Mouse (Mus musculus) urinary bladder, postnatal 25 days (tissue): ENCODE data around the gene Retsat.

Experiments
- DNase-seq: peaks from one replicate; pipeline ENCODE4 v3.0.0; 2022; ENCODE audit warnings: low spot score

Gene Retsat

GRCm38 (mm10) chr6:72590111-72590510 lies 8.2 kb upstream of the Retsat start:
- DNase-seq, result no peak

GRCm38 (mm10) chr6:72593011-72593803 lies 5.1 kb upstream of the Retsat start:
- DNase-seq, result no peak

DNA sequence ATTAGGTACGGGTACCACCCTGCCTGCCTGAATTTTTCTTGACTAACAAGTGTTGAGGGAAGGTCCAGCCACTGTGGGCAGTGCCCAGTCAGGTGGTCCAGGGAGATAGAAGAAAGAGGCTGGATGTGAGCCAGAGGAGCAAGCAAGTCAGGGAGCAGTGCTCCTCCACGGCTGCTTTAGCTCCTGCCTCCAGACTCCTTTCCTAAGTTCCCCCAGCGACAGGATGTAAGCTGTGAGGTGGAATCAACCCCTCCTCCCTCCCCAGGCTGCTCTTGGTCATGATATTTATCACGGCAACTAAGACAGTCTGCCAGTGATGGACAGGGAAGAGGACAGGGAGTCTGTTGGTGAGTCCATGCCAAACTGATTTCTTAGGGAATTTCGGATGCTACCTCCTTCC lies 4.4 kb upstream of the Retsat start:
- no peak for DNase-seq

GRCm38 (mm10) chr6:72597083-72597874 lies 996 bp upstream of the Retsat start:
- no peak for DNase-seq

- DNase-seq, result peak; percentile 41
Measured at GRCm38 (mm10) chr6:72598791-72599557, 699 bp downstream of the Retsat start.

DNA sequence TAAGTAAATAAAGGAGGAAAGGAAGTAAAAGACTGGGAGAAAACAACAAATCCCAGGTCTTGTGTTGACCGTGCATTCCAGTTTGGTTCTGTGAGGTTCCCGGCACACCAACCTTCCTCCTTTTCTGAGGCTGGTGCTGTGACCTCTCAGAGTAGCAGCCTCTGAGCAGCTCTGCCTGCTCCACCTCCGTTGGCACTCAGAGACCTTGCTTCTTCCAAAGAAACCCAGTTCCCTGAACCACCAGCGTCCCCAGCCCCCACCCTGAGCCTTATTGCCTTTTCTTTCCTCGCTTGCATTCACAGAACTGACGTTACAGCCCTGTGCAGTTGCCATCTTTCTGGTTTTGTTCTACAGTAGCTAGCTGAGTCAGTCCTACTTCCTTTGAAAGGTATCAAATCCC lies 1.9 kb downstream of the Retsat start:
- DNase-seq, result no peak

DNA sequence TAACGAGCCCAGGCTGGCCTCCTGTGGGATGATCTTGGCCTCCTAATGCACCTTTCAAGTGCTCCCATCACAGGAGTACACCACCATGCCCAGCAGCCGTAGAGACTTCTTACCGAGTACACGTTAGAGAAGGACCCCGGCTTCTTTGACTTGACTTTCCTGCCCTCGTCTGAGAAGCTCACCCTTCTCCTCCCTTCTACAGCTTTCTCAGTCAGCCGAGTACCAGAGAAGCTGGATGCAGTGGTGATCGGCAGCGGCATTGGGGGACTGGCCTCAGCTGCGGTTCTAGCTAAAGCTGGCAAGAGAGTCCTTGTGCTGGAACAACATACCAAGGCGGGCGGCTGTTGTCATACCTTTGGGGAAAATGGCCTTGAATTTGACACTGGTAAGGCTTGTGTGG lies 2.5 kb downstream of the Retsat start:
- no peak for DNase-seq

GRCm38 (mm10) chr6:72601732-72602131 lies 3.5 kb downstream of the Retsat start:
- peak; percentile 66 for DNase-seq

- DNase-seq, result no peak
Measured at GRCm38 (mm10) chr6:72604066-72604465, 5.8 kb downstream of the Retsat start.

DNA sequence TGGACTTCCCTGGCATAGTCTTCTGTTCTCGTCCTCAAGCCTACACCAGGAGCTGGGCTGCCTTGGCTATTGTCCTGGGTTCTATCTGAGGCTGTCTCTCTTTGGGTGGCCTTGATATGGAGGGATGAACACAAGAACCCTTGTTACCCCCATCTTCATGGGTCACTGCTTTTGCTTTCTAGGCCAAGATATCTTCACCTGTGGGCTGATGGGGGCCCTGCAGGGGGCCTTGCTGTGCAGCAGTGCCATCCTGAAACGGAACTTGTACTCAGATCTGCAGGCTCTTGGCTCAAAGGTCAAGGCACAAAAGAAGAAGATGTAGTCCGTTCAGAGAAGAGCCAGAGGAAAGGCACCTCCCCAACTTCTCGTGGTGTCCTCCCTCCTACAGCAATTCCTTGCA lies 8.8 kb downstream of the Retsat start:
- DNase-seq, result no peak

- DNase-seq, result no peak
Measured at GRCm38 (mm10) chr6:72607676-72608075, 9.4 kb downstream of the Retsat start.

GRCm38 (mm10) chr6:72608662-72609184 lies 10.4 kb downstream of the Retsat start:
- no peak for DNase-seq

DNA sequence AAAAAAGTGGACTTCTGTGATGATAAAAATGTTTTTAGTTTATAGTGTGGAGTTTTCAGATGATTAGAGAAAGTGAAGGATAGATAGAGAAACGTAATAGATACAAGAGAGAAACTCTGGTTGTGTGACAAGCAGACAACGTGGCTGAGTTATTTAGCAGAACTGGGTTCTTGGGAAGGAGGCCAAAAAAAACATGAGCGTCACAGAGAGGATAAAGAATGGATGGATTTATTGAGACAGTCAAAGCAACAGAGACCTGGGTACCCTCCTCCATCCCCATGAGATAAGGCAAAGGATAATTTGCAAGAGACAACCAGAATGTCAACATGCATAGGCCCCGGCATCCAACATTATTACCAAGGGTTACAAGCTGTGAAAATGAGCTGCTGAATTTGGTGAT lies 12.0 kb downstream of the Retsat start:
- DNase-seq, result no peak

DNA sequence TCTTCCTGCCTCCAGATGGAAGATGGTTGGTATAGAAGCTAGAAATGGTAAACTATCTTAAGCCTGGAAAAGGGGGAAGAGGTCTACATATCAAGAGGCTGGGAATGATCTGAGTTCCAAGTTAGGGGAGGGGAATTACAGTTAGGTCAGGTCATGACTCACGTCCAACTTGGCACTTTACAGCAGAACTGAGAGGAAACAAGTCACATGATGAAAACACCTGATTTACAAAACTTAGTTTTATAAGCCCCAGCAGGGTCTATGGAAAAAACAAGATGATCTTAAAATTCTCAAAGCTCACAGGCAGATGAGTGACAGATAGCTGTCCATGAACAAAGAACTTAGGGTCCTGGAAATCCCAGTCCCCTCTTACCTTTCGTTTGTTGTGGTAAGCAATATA lies 16.9 kb downstream of the Retsat start:
- DNase-seq, result no peak

DNA sequence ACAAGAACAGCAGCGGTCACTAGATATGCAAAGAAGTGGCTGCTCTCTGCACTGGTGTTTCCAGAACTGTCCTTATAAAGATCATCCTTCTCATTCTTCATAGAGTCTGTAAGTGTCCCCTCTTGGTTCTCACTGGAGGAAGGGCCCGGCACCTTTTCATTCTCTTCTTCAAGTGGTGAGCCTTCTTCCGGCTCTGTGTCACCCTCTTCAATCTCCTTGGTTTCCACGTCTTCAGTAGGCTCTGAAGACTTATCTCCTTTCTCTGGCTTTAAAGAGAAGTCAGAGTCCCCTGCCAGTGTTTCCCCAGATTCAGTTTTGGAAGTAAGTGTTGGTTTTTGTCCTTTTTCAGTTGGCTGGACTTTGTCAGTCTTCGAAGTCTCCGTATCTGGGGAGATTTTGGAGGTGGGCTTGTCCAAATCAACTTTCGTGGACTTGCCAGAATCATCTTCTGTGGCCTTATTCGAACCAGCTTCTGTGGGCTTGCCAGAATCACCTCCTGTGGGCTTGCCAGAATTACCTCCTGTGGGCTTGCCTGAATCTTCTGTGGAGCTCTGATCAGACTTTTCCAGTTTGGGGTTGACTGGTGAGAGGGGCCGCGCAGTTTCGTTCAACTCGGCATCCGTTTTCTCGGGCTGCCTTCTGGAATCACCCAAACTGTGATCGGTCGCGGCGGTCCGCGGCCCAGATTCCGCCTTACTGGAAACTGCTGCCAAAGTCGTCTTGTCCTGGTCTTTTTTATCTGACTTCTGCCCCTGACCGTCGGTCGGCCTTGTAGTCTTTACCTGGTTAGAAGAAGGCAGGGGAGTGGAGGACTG lies 17.5 kb downstream of the Retsat start:
- DNase-seq, result no peak

DNA sequence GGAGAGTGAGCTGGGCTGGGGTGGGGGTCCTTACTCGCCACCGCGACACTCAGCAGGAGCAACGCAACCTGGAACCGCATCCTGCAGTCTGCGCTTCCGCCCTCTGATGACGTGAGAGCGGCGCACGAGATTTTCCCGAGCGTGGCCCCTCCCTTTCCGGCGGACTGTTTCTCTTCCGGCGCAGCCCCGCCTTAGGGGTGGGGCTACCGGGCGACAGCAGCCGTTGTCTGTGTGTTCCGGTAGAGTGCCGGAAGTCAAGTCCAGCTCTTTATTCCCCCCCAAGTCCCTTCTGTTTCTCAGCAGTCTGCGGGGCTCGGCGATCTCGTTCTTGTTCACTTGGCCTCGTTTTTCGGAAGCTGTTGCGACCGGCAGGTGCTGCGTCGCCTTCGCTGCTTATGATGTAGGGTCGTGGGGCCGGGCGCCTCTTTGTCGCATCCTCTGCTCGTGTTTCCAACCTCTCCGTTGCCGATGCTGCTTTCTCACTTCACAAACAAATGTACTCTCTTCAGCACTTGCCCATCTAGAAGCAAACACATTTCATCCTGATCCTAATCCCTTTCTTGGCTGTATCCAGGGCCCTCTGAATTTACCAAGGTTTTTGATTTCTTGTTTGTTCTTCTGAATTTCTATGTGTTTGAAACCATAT lies 18.5 kb downstream of the Retsat start, which contains the start of gene Tgoln1:
Tgoln1 (minus strand) TSS at position 358 of the 646 bp plus-strand sequence.
- DNase-seq, result peak; percentile 94

DNA sequence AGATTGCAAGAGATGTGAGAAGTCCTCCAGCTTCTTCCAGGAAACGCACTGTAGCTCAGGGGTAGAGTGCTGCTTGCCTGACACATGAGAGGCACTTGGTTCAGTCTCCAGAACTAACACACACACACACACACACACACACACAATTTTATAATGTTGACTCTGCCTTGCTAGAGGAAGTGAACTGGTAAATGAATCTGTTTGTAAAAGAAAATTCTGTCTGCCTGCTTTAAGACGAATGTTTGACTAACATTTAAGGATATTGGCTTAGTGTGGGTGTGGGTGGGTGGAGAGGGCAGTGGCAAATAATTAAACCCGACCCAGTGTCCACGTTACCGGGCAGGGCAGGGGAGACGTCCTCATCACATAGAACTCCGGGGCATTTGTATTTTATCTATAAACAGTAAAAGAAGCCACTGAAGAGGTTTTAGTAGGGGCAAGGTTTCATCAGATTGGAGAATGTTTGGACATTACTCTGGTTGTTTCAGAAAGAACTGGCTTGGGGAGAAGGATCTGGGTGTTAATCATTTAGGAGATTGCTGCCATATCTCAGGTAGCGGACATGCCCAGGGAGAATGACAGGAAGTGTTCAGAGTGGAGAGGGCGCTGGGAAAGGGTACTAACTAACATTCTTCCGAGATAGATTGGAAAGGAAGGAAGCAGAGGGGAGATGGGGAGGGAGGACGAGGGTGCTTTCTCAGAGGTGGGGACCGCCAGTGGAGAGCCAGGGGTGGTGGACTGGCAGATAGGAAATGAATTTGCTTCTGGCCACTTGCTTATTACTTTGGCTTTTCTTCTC lies 21.7 kb downstream of the Retsat start:
- DNase-seq, result no peak

DNA sequence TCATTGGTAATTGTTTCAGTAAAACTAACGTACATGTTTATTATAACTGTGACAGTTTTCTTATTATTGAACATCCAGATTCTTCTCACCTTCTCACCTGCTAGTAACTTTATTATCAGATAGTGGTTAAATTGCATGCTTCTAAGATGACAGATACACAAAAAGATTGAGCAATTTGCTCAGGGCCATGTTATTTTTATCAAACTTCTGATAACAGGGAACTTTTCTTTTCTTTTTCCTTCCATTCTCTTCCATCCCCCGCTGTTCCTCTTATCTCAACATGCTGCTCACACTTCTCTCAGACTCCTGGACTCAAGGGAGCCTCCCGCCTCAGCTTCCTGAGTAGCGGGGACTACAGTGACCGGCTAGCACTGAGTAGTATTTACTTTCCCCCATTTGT lies 22.6 kb downstream of the Retsat start:
- DNase-seq, result no peak

DNA sequence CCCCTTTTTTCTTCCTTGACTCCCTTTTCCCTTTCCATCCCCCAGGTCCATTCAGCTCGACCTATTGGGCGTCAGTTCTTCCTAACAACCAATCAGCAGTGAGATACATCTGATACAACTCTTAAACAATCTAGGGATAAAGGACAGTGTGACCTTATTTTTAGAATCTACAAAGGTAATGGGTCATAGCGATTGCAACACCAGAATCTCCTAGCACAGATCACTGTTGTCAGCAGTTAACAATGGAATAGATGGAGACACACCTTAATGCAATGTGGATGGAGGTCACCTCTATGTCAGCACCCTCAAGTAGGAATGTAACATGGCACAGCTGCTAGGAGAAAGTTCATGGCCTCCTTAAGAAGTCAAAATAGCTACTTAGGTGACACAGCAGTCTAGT lies 24.6 kb downstream of the Retsat start:
- DNase-seq, result no peak
